Mouse (Mus musculus) thymus, postnatal 10 days (tissue): ENCODE data around the gene Rbm4b.
"Not testable (repeated sequence)": the region's sequence is repeated elsewhere in the genome, so short reads cannot be mapped to it uniquely, and the experiment has no call there.

Experiments used
- DNase-seq, 2 experiments: peaks; one replicate each; pipeline ENCODE4 v3.0.0; 2021; ENCODE audit warnings: low spot score in 2 of 2

Rbm4b gene

DNA sequence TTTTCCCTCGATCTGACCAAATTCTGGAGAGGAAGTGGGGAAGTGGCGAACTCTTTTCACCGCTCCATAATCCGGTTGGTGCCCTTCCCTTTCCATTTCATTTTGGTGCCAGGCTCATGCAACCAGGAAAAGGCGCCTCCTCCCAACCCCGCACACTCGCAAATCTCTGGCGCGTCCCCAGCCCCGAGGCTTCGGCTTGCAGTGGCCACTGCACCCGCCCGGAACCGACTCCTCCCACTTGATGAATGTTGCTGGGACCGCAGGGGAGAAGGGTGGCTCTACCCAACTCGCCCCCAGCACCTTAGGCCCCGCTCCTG is 54.4 kb downstream of the Rbm4b start:
- DNase-seq: no peak

- peak; percentile 95 to 96 for DNase-seq
Measured at GRCm38 (mm10) chr19:4811063-4811908, 55.0 kb downstream of the Rbm4b start, which contains the start of the genes Gm21992 and Rbm14. Gene Gm21992, minus strand, starts transcription at chr19:4811612. Gene Rbm14, minus strand, starts transcription at chr19:4811634.

DNA sequence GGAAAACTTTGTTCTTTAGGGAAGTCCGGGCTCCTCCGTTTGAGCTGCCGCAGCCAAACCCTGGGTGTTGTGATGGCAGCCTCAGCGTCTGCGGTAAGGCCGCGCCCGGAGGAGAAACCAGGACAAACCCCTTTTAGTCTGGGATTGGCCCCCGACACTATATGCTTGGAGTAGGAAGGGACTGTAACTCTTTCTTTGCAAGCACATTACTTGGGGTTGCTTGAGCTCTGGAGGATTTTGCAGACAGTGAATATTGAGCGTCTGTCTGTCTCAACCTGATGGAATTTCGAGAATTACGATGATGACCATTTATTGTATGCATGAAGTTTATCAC is 55.6 kb downstream of the Rbm4b start:
- DNase-seq: no peak

- not testable (repeated sequence) for DNase-seq
Measured at GRCm38 (mm10) chr19:4812334-4812949, 56.1 kb downstream of the Rbm4b start.

GRCm38 (mm10) chr19:4813015-4813414 is 56.7 kb downstream of the Rbm4b start:
- peak; percentile 23 to 25 for DNase-seq
